Mouse (Mus musculus): ENCODE results near the gene Natd1.

GRCm38 (mm10) chr11:60861993-60862392 lies 52.6 kb downstream of the Natd1 start:
- no peak for TF ChIP-seq POLR2A (IDR thresholded peaks at IDR 0.05; ENCODE audit: borderline replicate concordance, control insufficient read depth, low read depth, low read length)
- no peak for TF ChIP-seq CTCF (IDR thresholded peaks at IDR 0.05; ENCODE audit: control insufficient read depth, insufficient read depth, low read length)

Measured in bone marrow, adult 2 months (tissue).